Mouse (Mus musculus): Measurements from ENCODE around the gene Gm9767. TPM values are rescaled to one million over a fixed set of nuclear protein-coding genes. Genes with fewer than 3 reads are reported as not detected.

Gm9767 gene
- total and polyA plus RNA-seq, 2 experiments from 2014 or later = 1.1 to 2.2 TPM

DNA sequence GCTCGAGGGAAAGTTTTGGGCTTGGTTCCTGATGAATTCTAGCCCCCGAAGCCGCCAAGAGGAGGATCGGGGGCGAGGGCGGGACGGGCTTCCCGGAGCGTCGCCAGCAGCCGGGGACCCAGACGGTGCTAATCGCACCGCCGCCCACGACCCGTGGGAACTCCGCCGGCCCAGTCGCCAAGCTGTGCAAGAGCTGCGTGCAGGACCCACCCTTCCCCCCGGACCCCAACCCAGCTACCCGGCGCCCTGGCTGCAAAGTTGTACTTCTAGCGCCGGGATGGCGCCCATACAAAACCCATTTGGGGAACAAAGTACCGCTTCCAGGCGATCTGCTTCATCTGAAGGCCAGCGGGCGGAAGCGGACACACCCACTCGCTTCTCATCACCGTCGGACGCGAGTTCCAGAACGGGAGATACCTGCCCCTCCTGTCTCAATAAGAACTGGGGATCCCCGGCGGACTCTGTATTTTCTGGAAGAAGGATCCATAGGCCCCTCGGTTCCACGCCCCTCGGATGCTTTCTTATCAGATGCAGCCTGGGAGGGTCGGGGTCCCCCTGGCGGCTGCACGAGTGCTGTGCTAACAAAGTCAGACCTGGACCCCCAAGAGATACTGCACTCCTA, 577 bp downstream of the Gm9767 start, which contains the start of gene Tmem200a:
Tmem200a (minus strand) TSS at position 532 of the 622 bp plus-strand sequence.
- H3K27me3 ChIP-seq (ENCODE audit: insufficient read depth, low read length) = no peaks in the 10 kb centered on the region
- peak; percentile 93 for DNase-seq
- no peaks in the 10 kb centered on the region for H3K36me3 ChIP-seq (ENCODE audit: insufficient read depth)
- WGBS = under 1% methylated on average over 46 of the region's 46 CpGs
- peak; percentile 92 for TF ChIP-seq CTCF (IDR thresholded peaks at IDR 0.05; ENCODE audit: low read depth)
- ATAC-seq = peak; percentile 97
- peak within 1 kb of the TSS; percentile 64 for H3K4me3 ChIP-seq (ENCODE audit: low read depth, low read length)
- H3K4me2 ChIP-seq (ENCODE audit: low read depth) = peak within 1 kb of the TSS; percentile 75
- H3K9ac ChIP-seq = peak within 1 kb of the TSS; percentile 80
- H3K4me1 ChIP-seq (ENCODE audit: insufficient read depth) = no peaks in the 10 kb centered on the region
- H3K9me3 ChIP-seq (ENCODE audit: low read length) = no peaks in the 10 kb centered on the region
- peak within 1 kb of the TSS; percentile 68; the same call in 1 of the 2 replicates for H3K27ac ChIP-seq (ENCODE audit: low read depth, low read length)

DNA sequence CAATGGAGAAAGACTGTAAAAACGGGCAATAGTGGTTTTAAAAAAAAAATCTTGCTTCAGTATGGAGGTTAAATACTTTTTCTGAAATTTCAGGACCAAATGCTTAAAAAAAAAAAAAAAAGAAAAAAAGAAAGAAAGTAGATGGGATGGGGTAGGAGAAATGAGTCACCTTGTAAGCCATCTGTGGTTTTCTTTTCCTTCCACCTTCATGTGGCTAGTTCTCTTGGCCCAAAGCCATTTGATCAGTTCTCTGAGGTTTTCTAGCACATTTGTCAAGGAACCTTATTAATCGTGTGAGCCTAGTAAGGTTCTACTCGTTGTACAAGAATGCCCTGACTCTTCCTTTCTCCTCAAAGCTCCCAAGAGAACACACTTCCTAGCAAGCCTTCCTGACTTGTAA, 1.6 kb downstream of the Gm9767 start:
- Histone ChIP-seq H3K9ac (no peak overlapping the region), H3K4me3 (ENCODE audit: low read depth, low read length) (no peak overlapping the region), H3K9me3 (ENCODE audit: low read length) (no peaks in the 10 kb centered on the region), H3K36me3 (ENCODE audit: insufficient read depth) (no peaks in the 10 kb centered on the region), H3K27me3 (ENCODE audit: insufficient read depth, low read length) (no peaks in the 10 kb centered on the region), H3K4me2 (ENCODE audit: low read depth) (no peak overlapping the region), H3K27ac (ENCODE audit: low read depth, low read length) (no peak overlapping the region), H3K4me1 (ENCODE audit: insufficient read depth) (no peaks in the 10 kb centered on the region)
- WGBS = 84% methylated on average over 3 of the region's 3 CpGs
- DNase-seq = no peak
- no peak for ATAC-seq
- no peak for TF ChIP-seq CTCF (IDR thresholded peaks at IDR 0.05; ENCODE audit: low read depth)

- 65% methylated on average over 4 of the region's 4 CpGs for WGBS
- no peak for DNase-seq
- no peaks in the 10 kb centered on the region for H3K9me3 ChIP-seq (ENCODE audit: low read length)
- no peaks in the 10 kb centered on the region for H3K4me1 ChIP-seq (ENCODE audit: insufficient read depth)
- TF ChIP-seq CTCF (IDR thresholded peaks at IDR 0.05; ENCODE audit: low read depth) = no peak
- no peak for ATAC-seq
- H3K4me2 ChIP-seq (ENCODE audit: low read depth) = no peak overlapping the region
- H3K27ac ChIP-seq (ENCODE audit: low read depth, low read length) = no peak overlapping the region
- no peaks in the 10 kb centered on the region for H3K36me3 ChIP-seq (ENCODE audit: insufficient read depth)
- no peak overlapping the region for H3K4me3 ChIP-seq (ENCODE audit: low read depth, low read length)
- no peaks in the 10 kb centered on the region for H3K27me3 ChIP-seq (ENCODE audit: insufficient read depth, low read length)
- no peak overlapping the region for H3K9ac ChIP-seq
These were observed 4.0 kb downstream of the Gm9767 start for GRCm38 (mm10) chr10:26082081-26082480.

DNA sequence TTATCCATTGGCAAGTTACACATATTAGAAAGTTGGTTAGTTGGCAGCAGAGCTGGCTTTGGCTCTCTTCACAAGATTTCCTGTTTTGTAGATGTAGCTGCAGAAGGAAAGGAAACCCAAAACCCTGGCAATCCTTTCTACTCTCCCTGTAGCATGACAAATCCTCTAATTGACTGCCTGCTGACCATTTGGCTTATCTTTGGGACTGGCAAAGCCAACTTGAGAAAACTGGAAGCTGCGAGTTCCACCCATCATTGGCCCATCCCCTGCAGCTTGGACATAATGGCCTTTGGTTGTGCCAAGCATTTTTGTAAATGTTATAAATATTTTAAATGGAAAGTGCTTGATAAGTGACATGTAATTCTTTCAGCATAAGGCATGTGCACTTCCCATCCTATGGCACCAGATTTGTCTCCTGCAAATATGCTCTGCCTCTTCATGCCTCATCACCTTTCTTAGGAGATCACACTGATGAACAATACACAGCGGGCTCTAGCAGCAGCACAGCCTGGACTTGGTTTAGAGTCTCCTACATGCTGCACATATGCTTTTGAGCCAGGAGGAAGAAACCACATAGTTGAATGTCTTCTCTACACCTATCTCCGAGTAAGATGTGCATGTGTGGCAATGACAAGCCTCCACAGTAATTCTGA, 25.4 kb downstream of the Gm9767 start:
- no peak overlapping the region for H3K9ac ChIP-seq
- H3K9me3 ChIP-seq (ENCODE audit: low read length) = no peaks in the 10 kb centered on the region
- no peak overlapping the region for H3K4me3 ChIP-seq (ENCODE audit: low read depth, low read length)
- 71% methylated on average over 3 of the region's 3 CpGs for WGBS
- no peak for DNase-seq
- no peak for ATAC-seq
- H3K4me1 ChIP-seq (ENCODE audit: insufficient read depth) = no peaks in the 10 kb centered on the region
- H3K27ac ChIP-seq (ENCODE audit: low read depth, low read length) = no peak overlapping the region
- TF ChIP-seq CTCF (IDR thresholded peaks at IDR 0.05; ENCODE audit: low read depth) = no peak
- H3K4me2 ChIP-seq (ENCODE audit: low read depth) = no peak overlapping the region
- H3K36me3 ChIP-seq (ENCODE audit: insufficient read depth) = no peaks in the 10 kb centered on the region
- no peaks in the 10 kb centered on the region for H3K27me3 ChIP-seq (ENCODE audit: insufficient read depth, low read length)

DNA sequence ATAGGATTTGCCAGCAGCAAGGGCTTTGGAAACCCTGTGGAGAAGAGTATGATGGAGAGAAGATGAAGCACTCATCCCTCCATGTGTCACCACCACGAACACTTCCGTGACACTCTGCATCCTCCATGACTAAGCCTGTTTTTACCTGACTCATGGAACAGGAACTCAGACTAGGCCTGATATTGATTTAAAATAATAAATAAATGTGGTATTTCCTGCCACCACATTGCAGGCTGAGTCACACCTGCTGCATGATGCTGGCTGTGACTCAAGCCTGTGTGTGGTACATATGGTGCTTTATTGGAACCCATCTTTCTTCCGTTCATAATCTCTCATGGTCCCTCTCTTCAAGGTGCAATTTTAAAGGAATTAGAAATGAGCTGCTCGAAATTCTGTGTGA, 36.4 kb downstream of the Gm9767 start:
- Histone ChIP-seq H3K9me3 (ENCODE audit: low read length) (no peaks in the 10 kb centered on the region), H3K36me3 (ENCODE audit: insufficient read depth) (no peaks in the 10 kb centered on the region), H3K27me3 (ENCODE audit: insufficient read depth, low read length) (no peaks in the 10 kb centered on the region), H3K4me3 (ENCODE audit: low read depth, low read length) (no peak overlapping the region), H3K27ac (ENCODE audit: low read depth, low read length) (no peak overlapping the region), H3K4me2 (ENCODE audit: low read depth) (no peak overlapping the region), H3K9ac (no peak overlapping the region), H3K4me1 (ENCODE audit: insufficient read depth) (no peaks in the 10 kb centered on the region)
- DNase-seq (no peak), ATAC-seq (no peak)
- WGBS = 61% methylated on average over 4 of the region's 4 CpGs
- no peak for TF ChIP-seq CTCF (IDR thresholded peaks at IDR 0.05; ENCODE audit: low read depth)

GRCm38 (mm10) chr10:26119067-26119821, 41.2 kb downstream of the Gm9767 start:
- peak; percentile 56 for ATAC-seq
- H3K9me3 ChIP-seq (ENCODE audit: low read length) = no peaks in the 10 kb centered on the region
- H3K27ac ChIP-seq (ENCODE audit: low read depth, low read length) = no peak overlapping the region
- no peak for TF ChIP-seq CTCF (IDR thresholded peaks at IDR 0.05; ENCODE audit: low read depth)
- no peaks in the 10 kb centered on the region for H3K4me1 ChIP-seq (ENCODE audit: insufficient read depth)
- no peak overlapping the region for H3K4me2 ChIP-seq (ENCODE audit: low read depth)
- no peak overlapping the region for H3K4me3 ChIP-seq (ENCODE audit: low read depth, low read length)
- no peak overlapping the region for H3K9ac ChIP-seq
- no peaks in the 10 kb centered on the region for H3K27me3 ChIP-seq (ENCODE audit: insufficient read depth, low read length)
- no peaks in the 10 kb centered on the region for H3K36me3 ChIP-seq (ENCODE audit: insufficient read depth)
- DNase-seq = peak; percentile 2
- 80% methylated on average over 6 of the region's 6 CpGs for WGBS

GRCm38 (mm10) chr10:26119822-26120183, 41.7 kb downstream of the Gm9767 start:
- H3K4me3 ChIP-seq (ENCODE audit: low read depth, low read length) = no peak overlapping the region
- no peak overlapping the region for H3K27ac ChIP-seq (ENCODE audit: low read depth, low read length)
- DNase-seq (peak; percentile 27), ATAC-seq (peak; percentile 64)
- no peaks in the 10 kb centered on the region for H3K4me1 ChIP-seq (ENCODE audit: insufficient read depth)
- H3K9me3 ChIP-seq (ENCODE audit: low read length) = no peaks in the 10 kb centered on the region
- TF ChIP-seq CTCF (IDR thresholded peaks at IDR 0.05; ENCODE audit: low read depth) = no peak
- H3K27me3 ChIP-seq (ENCODE audit: insufficient read depth, low read length) = no peaks in the 10 kb centered on the region
- H3K4me2 ChIP-seq (ENCODE audit: low read depth) = no peak overlapping the region
- no peak overlapping the region for H3K9ac ChIP-seq
- 49% methylated on average over 1 of the region's 1 CpGs for WGBS
- no peaks in the 10 kb centered on the region for H3K36me3 ChIP-seq (ENCODE audit: insufficient read depth)

Other genes with a start within 250 kb of the Gm9767 start
- 25.2 and 27.9 TPM in 2 replicates for gene Tmem200a, start 797 bp downstream of the Gm9767 start, total RNA-seq (2014; rRNA removed)
- 15.0 and 20.0 TPM in 2 replicates for gene Tmem200a, start 797 bp downstream of the Gm9767 start, polyA plus RNA-seq (2015; fragmentation: Nextera tagmentation; extraction: Ambion mirVana)
- 2.1 and 3.4 TPM in 2 replicates for gene Samd3, start 151.5 kb downstream of the Gm9767 start, total RNA-seq (2014; rRNA removed)
- 3.3 and 3.8 TPM in 2 replicates for gene Samd3, start 151.5 kb downstream of the Gm9767 start, polyA plus RNA-seq (2015; fragmentation: Nextera tagmentation; extraction: Ambion mirVana)

All from forebrain, postnatal 0 days (tissue).